ENCODE assay signal across 26 mouse cellular contexts in genomic region chr2:140214519-140215027, GRCm38 (mm10). TPM values are rescaled to one million over a fixed set of nuclear protein-coding genes. Genes with fewer than 3 reads are reported as not detected.
DNase-seq lines count a peak whose midpoint lies in the region; ATAC-seq and TF ChIP-seq lines count a peak whose summit lies in the region.
"Had no signal": no experiment of that assay in that cellular context is flagged by ENCODE, and none has a peak within 500 bp of the region (broad histone marks: within the 10 kb centered on the region; RNA-seq: fewer than 3 reads in every experiment).

No protein-coding gene starts in this region.

- H3K27ac ChIP-seq in forebrain, embryonic 13.5 days = no peak overlapping the region
- no peak overlapping the region for H3K27ac ChIP-seq in forebrain, embryonic 11.5 days (ENCODE audit: low read depth, low read length)
- no peak overlapping the region for H3K27ac ChIP-seq in forebrain, embryonic 15.5 days (replicated peaks)
- H3K27ac ChIP-seq in forebrain, embryonic 12.5 days = no peak overlapping the region
- H3K27ac ChIP-seq in layer of hippocampus, adult 2 months = peak overlapping the region; percentile 76; the same call in 1 of the 2 replicates
- H3K27ac ChIP-seq in forebrain, postnatal 0 days (ENCODE audit: low read depth, low read length) = no peak overlapping the region
- H3K27ac ChIP-seq: embryonic facial prominence, embryonic 13.5 days; embryonic facial prominence, embryonic 15.5 days had no signal

- H3K27me3 ChIP-seq in forebrain, embryonic 13.5 days = no peaks in the 10 kb centered on the region
- no peaks in the 10 kb centered on the region for H3K27me3 ChIP-seq in forebrain, embryonic 11.5 days (ENCODE audit: control insufficient read depth, insufficient read depth, low read length)
- no peaks in the 10 kb centered on the region for H3K27me3 ChIP-seq in forebrain, embryonic 15.5 days
- no peaks in the 10 kb centered on the region for H3K27me3 ChIP-seq in forebrain, embryonic 12.5 days
- no peaks in the 10 kb centered on the region for H3K27me3 ChIP-seq in forebrain, postnatal 0 days (ENCODE audit: insufficient read depth, low read length)
- H3K27me3 ChIP-seq: CH12.LX; embryonic facial prominence, embryonic 13.5 days; embryonic facial prominence, embryonic 15.5 days; Patski had no signal

- ATAC-seq in forebrain, embryonic 13.5 days = peak; percentile 52; the same call in 1 of the 2 replicates
- ATAC-seq in forebrain, embryonic 11.5 days (replicated peaks; ENCODE audit: low FRiP score) = no peak
- ATAC-seq in forebrain, embryonic 15.5 days (replicated peaks) = peak; percentile 55
- ATAC-seq in forebrain, embryonic 12.5 days (ENCODE audit: low FRiP score) = no peak
- peak; percentile 82 for ATAC-seq in forebrain, postnatal 0 days
- ATAC-seq: activated CD4-positive, CD25-positive, alpha-beta regulatory T cell, adult 4 months; CD4-positive, CD25-positive, alpha-beta regulatory T cell, adult 4 months; Patski had no signal

- TF ChIP-seq CTCF in layer of hippocampus, adult 2 months (conservative IDR thresholded peaks at IDR 0.05) = no peak
- TF ChIP-seq CTCF in forebrain, postnatal 0 days (IDR thresholded peaks at IDR 0.05; ENCODE audit: low read depth) = no peak

- no peak overlapping the region for H3K4me2 ChIP-seq in forebrain, embryonic 13.5 days
- no peak overlapping the region for H3K4me2 ChIP-seq in forebrain, embryonic 11.5 days (ENCODE audit: low read depth, low read length, severe bottlenecking)
- no peak overlapping the region for H3K4me2 ChIP-seq in forebrain, embryonic 15.5 days (replicated peaks)
- H3K4me2 ChIP-seq in forebrain, embryonic 12.5 days = no peak overlapping the region
- no peak overlapping the region for H3K4me2 ChIP-seq in forebrain, postnatal 0 days (ENCODE audit: low read depth)
- H3K4me2 ChIP-seq: embryonic facial prominence, embryonic 13.5 days; embryonic facial prominence, embryonic 15.5 days had no signal

- H3K4me3 ChIP-seq in forebrain, embryonic 13.5 days = no peak overlapping the region
- no peak overlapping the region for H3K4me3 ChIP-seq in forebrain, embryonic 11.5 days (ENCODE audit: low read depth, low read length)
- no peak overlapping the region for H3K4me3 ChIP-seq in forebrain, embryonic 15.5 days
- H3K4me3 ChIP-seq in forebrain, embryonic 12.5 days (replicated peaks) = no peak overlapping the region
- H3K4me3 ChIP-seq in layer of hippocampus, adult 2 months = no peak overlapping the region
- no peak overlapping the region for H3K4me3 ChIP-seq in forebrain, postnatal 0 days (ENCODE audit: low read depth, low read length)
- H3K4me3 ChIP-seq: embryonic facial prominence, embryonic 13.5 days; embryonic facial prominence, embryonic 15.5 days; erythroblast, embryonic 14.5 days had no signal

- DNase-seq in forebrain, embryonic 11.5 days (ENCODE audit: low spot score) = no peak
- DNase-seq in layer of hippocampus, adult 2 months (ENCODE audit: low spot score in 2 of 2) = no peak
- DNase-seq in layer of hippocampus, adult 11-12 months (ENCODE audit: low spot score) = no peak
- peak; percentile 68 for DNase-seq in forebrain, postnatal 0 days
- no peak for DNase-seq in ovary, postnatal 10 days (ENCODE audit: low spot score)
- DNase-seq: adrenal gland, adult 8-10 months; adrenal gland, postnatal 14 days; adrenal gland, postnatal 36 days; B cell, adult 2 months; cerebellum, adult 11 months; cerebellum, adult 18-20 months; cerebellum, adult 8-10 months; cerebellum, adult 9-11 months; cerebellum, postnatal 36 days; embryo, embryonic 11 days had no signal

- no peaks in the 10 kb centered on the region for H3K4me1 ChIP-seq in forebrain, embryonic 13.5 days
- no peaks in the 10 kb centered on the region for H3K4me1 ChIP-seq in forebrain, embryonic 11.5 days (replicated peaks; ENCODE audit: control insufficient read depth, insufficient read depth, low read length)
- H3K4me1 ChIP-seq in forebrain, embryonic 15.5 days = peaks cover 7% of the 10 kb centered on the region; the same call in 1 of the 2 replicates
- H3K4me1 ChIP-seq in forebrain, embryonic 12.5 days = no peaks in the 10 kb centered on the region
- 0 out of 2 replicates have a peak, but pooled peaks cover 5% of the 10 kb centered on the region for H3K4me1 ChIP-seq in forebrain, postnatal 0 days (ENCODE audit: insufficient read depth)
- H3K4me1 ChIP-seq: embryonic facial prominence, embryonic 13.5 days; embryonic facial prominence, embryonic 15.5 days had no signal

- no peak overlapping the region for H3K9ac ChIP-seq in forebrain, embryonic 13.5 days
- no peak overlapping the region for H3K9ac ChIP-seq in forebrain, embryonic 11.5 days (ENCODE audit: low read length)
- no peak overlapping the region for H3K9ac ChIP-seq in forebrain, embryonic 15.5 days (replicated peaks)
- no peak overlapping the region for H3K9ac ChIP-seq in forebrain, embryonic 12.5 days
- H3K9ac ChIP-seq in forebrain, postnatal 0 days = no peak overlapping the region
- H3K9ac ChIP-seq: embryonic facial prominence, embryonic 13.5 days; embryonic facial prominence, embryonic 15.5 days had no signal

- no peaks in the 10 kb centered on the region for H3K9me3 ChIP-seq in forebrain, embryonic 13.5 days (replicated peaks)
- H3K9me3 ChIP-seq in forebrain, embryonic 11.5 days (ENCODE audit: control insufficient read depth, low read length) = no peaks in the 10 kb centered on the region
- no peaks in the 10 kb centered on the region for H3K9me3 ChIP-seq in forebrain, embryonic 15.5 days
- H3K9me3 ChIP-seq in forebrain, embryonic 12.5 days = no peaks in the 10 kb centered on the region
- H3K9me3 ChIP-seq in forebrain, postnatal 0 days (ENCODE audit: low read length) = no peaks in the 10 kb centered on the region
- H3K9me3 ChIP-seq: embryonic facial prominence, embryonic 13.5 days; embryonic facial prominence, embryonic 15.5 days; G1E had no signal

- H3K36me3 ChIP-seq in forebrain, embryonic 13.5 days (ENCODE audit: poor library complexity, severe bottlenecking) = no peaks in the 10 kb centered on the region
- no peaks in the 10 kb centered on the region for H3K36me3 ChIP-seq in forebrain, embryonic 11.5 days (ENCODE audit: control insufficient read depth, insufficient read depth, low read length)
- no peaks in the 10 kb centered on the region for H3K36me3 ChIP-seq in forebrain, embryonic 15.5 days
- no peaks in the 10 kb centered on the region for H3K36me3 ChIP-seq in forebrain, embryonic 12.5 days (replicated peaks)
- no peaks in the 10 kb centered on the region for H3K36me3 ChIP-seq in forebrain, postnatal 0 days (ENCODE audit: insufficient read depth)
- H3K36me3 ChIP-seq: embryonic facial prominence, embryonic 13.5 days; embryonic facial prominence, embryonic 15.5 days; G1E had no signal

- 84% methylated on average over 4 of the region's 4 CpGs for WGBS in forebrain, embryonic 13.5 days
- WGBS in forebrain, embryonic 11.5 days = 94% methylated on average over 4 of the region's 4 CpGs
- 89% methylated on average over 4 of the region's 4 CpGs for WGBS in forebrain, embryonic 15.5 days
- WGBS in forebrain, embryonic 12.5 days = 92% methylated on average over 4 of the region's 4 CpGs
- 78% methylated on average over 4 of the region's 4 CpGs for WGBS in forebrain, postnatal 0 days

RNA-seq across cellular contexts. Expression of gene Ndufaf5, which starts 44.1 kb away (rescaled TPM):
- 36.5 and 39.8 TPM in 2 replicates for polyA plus RNA-seq in forebrain, embryonic 13.5 days (2015; fragmentation: Nextera tagmentation; extraction: Ambion mirVana)
- 29.4 and 31.6 TPM in 2 replicates for polyA plus RNA-seq in forebrain, embryonic 11.5 days (2014; fragmentation: Nextera tagmentation; extraction: Ambion mirVana)
- 45.4 and 46.9 TPM in 2 replicates for polyA plus RNA-seq in forebrain, embryonic 15.5 days (2015; fragmentation: Nextera tagmentation; extraction: Ambion mirVana)
- polyA plus RNA-seq in forebrain, embryonic 12.5 days (2016; fragmentation: Nextera tagmentation; extraction: Ambion mirVana) = 32.0 and 34.1 TPM in 2 replicates
- total RNA-seq in layer of hippocampus, adult 2 months (2021) = 10 to 100 TPM; 50.3 to 54.6 TPM
- total RNA-seq in forebrain, postnatal 0 days (2014; rRNA removed) = 53.6 and 63.1 TPM in 2 replicates
- 54.6 and 65.3 TPM in 2 replicates for polyA plus RNA-seq in forebrain, postnatal 0 days (2015; fragmentation: Nextera tagmentation; extraction: Ambion mirVana)

RNA-seq across cellular contexts. Expression of gene Esf1, which starts 44.2 kb away (rescaled TPM):
- polyA plus RNA-seq in forebrain, embryonic 13.5 days (2015; fragmentation: Nextera tagmentation; extraction: Ambion mirVana) = 24.1 and 26.2 TPM in 2 replicates
- 27.6 and 34.8 TPM in 2 replicates for polyA plus RNA-seq in forebrain, embryonic 11.5 days (2014; fragmentation: Nextera tagmentation; extraction: Ambion mirVana)
- polyA plus RNA-seq in forebrain, embryonic 15.5 days (2015; fragmentation: Nextera tagmentation; extraction: Ambion mirVana) = 20.3 TPM in 2 replicates
- polyA plus RNA-seq in forebrain, embryonic 12.5 days (2016; fragmentation: Nextera tagmentation; extraction: Ambion mirVana) = 31.1 and 34.1 TPM in 2 replicates
- 10 to 100 TPM; 20.0 to 23.5 TPM for total RNA-seq in layer of hippocampus, adult 2 months (2021)
- total RNA-seq in forebrain, postnatal 0 days (2014; rRNA removed) = 12.6 and 20.0 TPM in 2 replicates
- 8.8 and 14.9 TPM in 2 replicates for polyA plus RNA-seq in forebrain, postnatal 0 days (2015; fragmentation: Nextera tagmentation; extraction: Ambion mirVana)

Comparison
In these comparisons a context has a peak if more than half of its experiments do, and no peak if none do; other contexts are left out.
1. ATAC-seq: peak in forebrain, embryonic 13.5 days (single experiment), forebrain, embryonic 15.5 days (single experiment) and forebrain, postnatal 0 days (single experiment); none in forebrain, embryonic 11.5 days (single experiment) and forebrain, embryonic 12.5 days (single experiment).